Mouse (Mus musculus) layer of hippocampus, adult 2 months (tissue): ENCODE measurements around the gene C130073F10Rik. TPM values are rescaled to one million over a fixed set of nuclear protein-coding genes. Genes with fewer than 3 reads are reported as not detected.
"Not testable (repeated sequence)": the region's sequence is repeated elsewhere in the genome, so short reads cannot be mapped to it uniquely, and the experiment has no call there.

Experiments
- DNase-seq, 2 experiments: peaks; one replicate each; pipeline ENCODE4 v3.0.0; 2022; ENCODE audit warnings: low spot score in 2 of 2
- H3K27ac ChIP-seq: fragments of 200-600 bp; 2 replicates; pipeline ENCODE4 v1.8.1; 2022
- H3K4me3 ChIP-seq: fragments of 200-600 bp; 2 replicates; pipeline ENCODE4 v1.8.1; 2022; ENCODE audit warnings: mild to moderate bottlenecking
- CTCF ChIP-seq: fragments of 200-600 bp; conservative IDR thresholded peaks from 2 replicates; pipeline ENCODE4 v1.8.1; 2022; ENCODE audit warnings: antibody characterized with exemption, mild to moderate bottlenecking, moderate library complexity
- long read RNA-seq, 2 experiments: library from polyadenylated mRNA; stranded (forward); transcript quantifications; one replicate each; pipeline ENCODE4 v2.0.0; 2021; ENCODE audit warnings: borderline mapping rate in 2 of 2
- total RNA-seq, 2 experiments: library from RNA; stranded (reverse); gene quantifications; 2 replicates each; pipeline ENCODE4 v1.2.3; 2021

C130073F10Rik gene
- not detected for total RNA-seq
- long read RNA-seq, experiment 1, result 0 reads
- long read RNA-seq, experiment 2, result 0 reads

GRCm38 (mm10) chr4:101893656-101894420 lies at the start of gene C130073F10Rik:
Gene C130073F10Rik (minus strand): TSS chr4:101893789.
- no peak for TF ChIP-seq CTCF
- Histone ChIP-seq H3K27ac (no peak within 1 kb of the TSS), H3K4me3 (no peak within 1 kb of the TSS)
- DNase-seq, result no peak

- not testable (repeated sequence) for H3K27ac ChIP-seq, DNase-seq, H3K4me3 ChIP-seq
Measured at GRCm38 (mm10) chr4:101940107-101940506, 46.5 kb upstream of the C130073F10Rik start, which contains the start of gene Gm12794. Gene Gm12794 (plus strand): TSS chr4:101940407.

GRCm38 (mm10) chr4:101908821-101909220 lies 15.2 kb upstream of the C130073F10Rik start, which contains the start of gene Gm12800:
Gene Gm12800 (plus strand): TSS chr4:101909121.
- H3K4me3 ChIP-seq, H3K27ac ChIP-seq, DNase-seq: not testable (repeated sequence)

DNA sequence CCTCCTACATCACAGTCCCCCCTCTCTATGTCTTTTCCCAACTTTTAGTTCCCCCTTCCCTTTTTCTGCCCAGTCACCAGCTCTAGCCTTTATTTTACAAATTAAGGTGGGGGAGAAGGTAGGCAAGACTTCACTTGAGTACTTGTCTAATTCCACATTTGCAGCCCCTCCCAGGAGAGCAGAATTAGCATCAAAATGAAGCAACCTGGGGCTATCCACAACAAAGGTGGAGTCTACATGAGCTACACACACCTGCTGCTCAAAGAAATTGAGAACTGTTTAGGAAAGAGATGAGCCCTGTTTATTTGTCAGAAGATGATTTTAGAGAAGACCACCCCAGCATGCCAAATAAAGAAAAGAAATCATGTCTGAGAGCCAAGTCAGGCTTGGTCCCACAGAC lies 4.2 kb downstream of the C130073F10Rik start:
- no peak overlapping the region for H3K4me3 ChIP-seq
- DNase-seq, result no peak
- H3K27ac ChIP-seq, result no peak overlapping the region
- TF ChIP-seq CTCF, result no peak

DNA sequence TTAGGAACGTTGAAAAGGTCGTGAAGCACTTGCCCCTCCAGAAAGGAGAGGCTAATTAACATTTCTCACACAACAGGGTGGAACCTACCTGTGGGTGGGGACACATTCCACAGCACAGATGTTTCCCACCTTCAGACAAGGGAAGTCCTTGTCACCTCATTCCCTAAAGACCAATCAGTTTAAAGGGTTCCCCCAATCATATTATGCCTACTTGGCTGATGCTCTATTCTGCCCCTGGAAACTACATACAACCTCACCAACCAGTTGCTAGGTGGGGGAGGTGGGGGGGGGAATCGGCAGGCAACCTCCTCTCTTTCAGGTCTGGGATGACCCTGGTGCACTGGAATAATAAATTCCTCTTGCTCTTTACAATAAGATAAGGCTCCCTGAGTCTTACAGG lies 9.9 kb downstream of the C130073F10Rik start:
- H3K27ac ChIP-seq, result no peak overlapping the region
- DNase-seq, result no peak
- no peak for TF ChIP-seq CTCF

GRCm38 (mm10) chr4:101875687-101876086 lies 17.9 kb downstream of the C130073F10Rik start:
- not testable (repeated sequence) for H3K27ac ChIP-seq, H3K4me3 ChIP-seq, DNase-seq

More for the DNA sequence above, 9.9 kb downstream of the C130073F10Rik start:
- H3K4me3 ChIP-seq, result no peak overlapping the region

DNA sequence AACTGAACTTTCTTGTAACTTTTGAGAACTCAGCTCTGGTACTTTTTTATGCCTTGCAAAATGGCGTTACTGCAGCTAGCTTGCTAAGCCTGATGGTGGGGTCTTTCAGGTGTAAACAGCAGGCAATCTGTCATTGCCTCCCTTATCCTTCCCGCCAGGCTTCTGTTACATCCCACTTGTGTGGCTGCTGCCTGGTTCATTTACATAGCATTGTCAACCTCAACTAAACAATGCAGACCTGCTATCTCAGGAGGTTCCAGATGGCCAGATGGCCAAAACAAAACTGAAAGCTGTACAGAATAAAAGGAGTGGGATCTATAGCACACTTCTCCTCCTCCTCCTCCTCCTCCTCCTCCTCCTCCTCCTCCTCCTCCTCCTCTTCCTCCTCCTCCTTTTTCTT lies 21.6 kb downstream of the C130073F10Rik start:
- DNase-seq, H3K27ac ChIP-seq, H3K4me3 ChIP-seq: not testable (repeated sequence)

DNA sequence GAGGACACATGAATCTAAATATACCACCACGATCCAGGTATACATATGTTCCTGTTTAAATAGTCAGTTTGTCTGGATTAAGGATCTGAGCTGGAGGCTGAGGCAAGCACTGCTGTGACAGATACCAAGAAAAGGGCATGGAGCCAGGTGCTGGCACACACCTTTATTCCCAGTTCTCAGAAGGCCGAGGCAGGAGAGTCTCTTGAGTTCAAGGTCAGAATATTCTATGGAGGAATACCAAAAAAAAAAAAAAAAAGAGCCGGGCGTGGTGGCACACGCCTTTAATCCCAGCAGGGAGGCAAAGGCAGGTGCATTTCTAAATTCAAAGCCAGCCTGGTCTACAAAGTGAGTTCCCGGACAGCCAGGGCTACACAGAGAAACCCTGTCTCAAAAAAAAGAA lies 31.3 kb downstream of the C130073F10Rik start:
- Histone ChIP-seq H3K4me3 (no peak overlapping the region), H3K27ac (no peak overlapping the region)
- no peak for TF ChIP-seq CTCF
- DNase-seq, result no peak

- no peak overlapping the region for H3K27ac ChIP-seq
- no peak overlapping the region for H3K4me3 ChIP-seq
- peak; percentile 12 to 14 for DNase-seq
- TF ChIP-seq CTCF, result peak; percentile 79
Measured at GRCm38 (mm10) chr4:101860873-101861272, 32.7 kb downstream of the C130073F10Rik start.

GRCm38 (mm10) chr4:101850908-101851307 lies 42.7 kb downstream of the C130073F10Rik start:
- Histone ChIP-seq H3K4me3 (no peak overlapping the region), H3K27ac (no peak overlapping the region)
- 0 out of 2 replicates have a peak, but pooled peaks have one; percentile 11 for TF ChIP-seq CTCF
- DNase-seq, result no peak

- not testable (repeated sequence) for DNase-seq, H3K27ac ChIP-seq, H3K4me3 ChIP-seq
Measured at GRCm38 (mm10) chr4:101843923-101844322, 49.7 kb downstream of the C130073F10Rik start, which contains the start of gene B020004J07Rik. Gene B020004J07Rik (minus strand): TSS chr4:101844023.

Other genes starting within 250 kb of the C130073F10Rik start
- 10 to 100 TPM; 27.4 to 27.9 TPM for gene Leprot, start 246.1 kb downstream of the C130073F10Rik start, total RNA-seq
- gene Lepr, start 176.4 kb downstream of the C130073F10Rik start, total RNA-seq, result 1 to 10 TPM; 1.5 to 3.0 TPM
- gene B020004J07Rik, start 49.8 kb downstream of the C130073F10Rik start, total RNA-seq, result not detected
- gene Gm12800, start 15.3 kb upstream of the C130073F10Rik start, total RNA-seq, result not detected
- gene Gm12794, start 46.6 kb upstream of the C130073F10Rik start, total RNA-seq, result not detected
- gene Gm12790, start 87.3 kb upstream of the C130073F10Rik start, total RNA-seq, result not detected
- gene Gm12789, start 92.8 kb upstream of the C130073F10Rik start, total RNA-seq, result not detected
- gene Pde4b, start 193.8 kb upstream of the C130073F10Rik start, total RNA-seq, result 10 to 100 TPM; 58.3 to 69.5 TPM